Mouse (Mus musculus): ENCODE results near the gene Dag1. TPM values are rescaled to one million over a fixed set of nuclear protein-coding genes. Genes with fewer than 3 reads are reported as not detected.

Gene Dag1
- polyA plus RNA-seq, 1 experiment from 2014 or later: 62.7 TPM

DNA sequence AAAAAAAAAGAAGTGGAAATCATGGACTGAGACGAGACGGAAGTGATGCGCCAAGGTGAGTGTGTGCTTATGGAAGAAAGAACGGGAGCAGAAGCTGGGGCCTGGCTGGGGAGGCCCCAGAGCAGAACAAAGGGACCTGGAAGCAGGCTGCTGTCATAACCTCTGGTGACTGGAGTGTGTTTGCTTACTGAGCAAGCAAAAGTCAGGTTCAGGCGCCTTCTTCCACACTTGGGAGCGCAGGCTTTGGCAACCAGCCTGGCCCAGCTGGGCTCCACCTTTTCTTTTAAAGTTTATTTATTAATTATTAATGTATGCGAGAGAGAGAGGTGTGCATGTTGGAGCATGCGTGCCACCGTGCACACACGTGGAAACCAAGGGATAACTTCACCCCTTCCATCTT is 94.0 kb downstream of the Dag1 start:
- Histone ChIP-seq H3K27ac (no peak overlapping the region), H3K4me1 (no peaks in the 10 kb centered on the region), H3K4me3 (replicated peaks) (no peak overlapping the region), H3K36me3 (replicated peaks) (no peaks in the 10 kb centered on the region), H3K9ac (no peak overlapping the region), H3K9me3 (no peaks in the 10 kb centered on the region), H3K27me3 (no peaks in the 10 kb centered on the region), H3K4me2 (no peak overlapping the region)
- WGBS: 87% methylated on average over 10 of the region's 10 CpGs
- no peak for ATAC-seq (ENCODE audit: low FRiP score)

DNA sequence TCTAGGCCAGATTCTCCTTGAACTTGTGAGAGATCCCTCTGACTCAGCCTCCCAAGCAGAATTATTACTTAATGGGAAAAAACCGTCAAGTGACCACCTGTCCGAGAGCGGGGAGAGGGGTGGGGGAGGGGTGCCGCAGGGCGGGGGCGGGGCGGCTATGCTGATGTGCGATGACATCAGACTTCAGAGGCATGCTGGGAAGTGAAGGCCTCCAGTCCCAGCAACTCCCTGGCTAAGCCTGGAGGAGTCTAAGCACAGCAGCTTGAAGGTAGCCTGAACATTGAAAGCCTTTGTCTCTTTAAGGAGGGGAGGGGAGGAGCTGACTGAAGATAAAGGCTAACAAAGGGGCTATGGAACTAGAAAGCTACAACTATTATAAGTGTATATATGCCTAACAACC is 98.6 kb downstream of the Dag1 start:
- Histone ChIP-seq H3K9ac (no peak overlapping the region), H3K4me1 (no peaks in the 10 kb centered on the region)
- ATAC-seq (ENCODE audit: low FRiP score): no peak

DNA sequence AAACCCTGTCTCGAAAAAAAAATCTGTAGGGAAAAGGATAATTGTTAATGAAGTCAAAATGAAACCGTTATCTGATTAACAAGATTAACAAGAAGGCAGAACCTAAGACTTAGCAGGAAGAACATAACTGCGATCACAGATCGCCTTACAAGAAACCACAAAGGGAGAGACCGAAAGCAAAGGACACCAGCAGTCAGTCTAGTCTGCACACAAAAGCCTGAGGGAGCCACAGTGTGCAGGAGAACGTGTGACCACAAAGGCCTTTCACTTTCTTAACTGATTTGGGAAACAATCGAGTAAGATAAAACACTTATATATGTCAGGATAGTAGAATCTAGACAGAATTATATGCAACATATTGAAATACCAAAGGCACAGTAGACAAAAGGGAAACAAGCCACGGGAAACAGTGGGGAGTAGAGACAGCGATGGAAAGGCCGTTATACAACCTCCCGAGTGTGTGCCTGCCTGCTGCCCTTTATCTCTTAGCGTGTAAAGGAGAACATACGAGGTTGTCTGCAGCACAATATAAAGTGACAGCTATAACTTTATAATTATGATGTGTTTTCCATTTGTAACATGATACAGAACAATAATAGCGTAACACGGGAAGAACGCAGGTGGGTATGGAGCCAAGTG is 100.0 kb downstream of the Dag1 start:
- Histone ChIP-seq H3K4me2 (no peak overlapping the region), H3K4me1 (no peaks in the 10 kb centered on the region), H3K27ac (no peak overlapping the region), H3K36me3 (replicated peaks) (no peaks in the 10 kb centered on the region), H3K4me3 (replicated peaks) (no peak overlapping the region), H3K9ac (no peak overlapping the region), H3K9me3 (no peaks in the 10 kb centered on the region), H3K27me3 (no peaks in the 10 kb centered on the region)
- WGBS: 83% methylated on average over 16 of the region's 16 CpGs
- no peak for ATAC-seq (ENCODE audit: low FRiP score)

More for the DNA sequence above, 98.6 kb downstream of the Dag1 start:
- H3K4me2 ChIP-seq: no peak overlapping the region
- WGBS: 37% methylated on average over 8 of the region's 8 CpGs
- H3K4me3 ChIP-seq (replicated peaks): no peak overlapping the region
- no peaks in the 10 kb centered on the region for H3K9me3 ChIP-seq
- H3K27ac ChIP-seq: no peak overlapping the region
- H3K27me3 ChIP-seq: no peaks in the 10 kb centered on the region
- H3K36me3 ChIP-seq (replicated peaks): no peaks in the 10 kb centered on the region

DNA sequence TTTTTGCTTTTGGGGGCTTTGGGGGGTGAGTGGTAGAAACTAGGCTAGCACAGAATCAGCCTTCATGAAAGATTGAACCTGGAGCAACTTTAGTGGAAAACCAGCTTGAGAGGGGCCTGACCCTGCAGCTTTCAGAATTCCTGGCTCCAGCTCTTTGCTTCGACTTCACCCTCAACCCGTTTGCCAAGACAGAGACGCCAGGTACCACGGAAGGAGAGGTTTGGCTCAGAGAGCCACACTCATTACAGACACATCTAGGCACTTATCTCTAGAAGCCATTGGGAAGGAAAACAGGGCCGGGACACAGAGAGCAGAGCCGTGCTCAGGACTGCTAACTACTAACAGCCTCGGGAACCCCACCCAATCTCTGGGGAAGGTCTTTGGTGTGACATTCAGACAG is 105.9 kb downstream of the Dag1 start:
- Histone ChIP-seq H3K4me3 (replicated peaks) (no peak overlapping the region), H3K9me3 (no peaks in the 10 kb centered on the region), H3K27me3 (no peaks in the 10 kb centered on the region), H3K36me3 (replicated peaks) (no peaks in the 10 kb centered on the region), H3K27ac (no peak overlapping the region), H3K4me2 (no peak overlapping the region), H3K9ac (no peak overlapping the region), H3K4me1 (no peaks in the 10 kb centered on the region)
- ATAC-seq (ENCODE audit: low FRiP score): no peak
- WGBS: 84% methylated on average over 7 of the region's 7 CpGs

DNA sequence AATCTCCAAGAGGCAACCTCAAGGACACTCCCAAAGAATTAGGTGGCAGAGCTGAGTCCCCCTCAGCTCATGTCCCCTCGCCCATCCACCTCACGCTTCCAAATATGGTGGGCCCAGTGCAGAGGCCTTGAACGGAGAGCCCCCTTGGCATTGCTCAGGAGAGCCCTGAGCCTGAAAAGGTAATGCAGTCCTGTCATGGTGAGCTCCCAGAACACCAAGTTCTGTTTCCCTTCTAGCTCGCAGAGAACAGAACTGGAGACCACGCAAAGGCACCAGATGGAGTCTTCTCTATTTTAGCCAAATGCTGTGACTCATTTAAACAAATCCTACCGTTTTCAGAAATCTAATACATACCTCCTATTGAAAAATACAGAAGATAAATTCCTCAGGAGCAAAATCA is 106.3 kb downstream of the Dag1 start:
- no peaks in the 10 kb centered on the region for H3K36me3 ChIP-seq (replicated peaks)
- no peaks in the 10 kb centered on the region for H3K27me3 ChIP-seq
- no peak overlapping the region for H3K27ac ChIP-seq
- no peak overlapping the region for H3K4me3 ChIP-seq (replicated peaks)
- no peak overlapping the region for H3K4me2 ChIP-seq
- no peaks in the 10 kb centered on the region for H3K9me3 ChIP-seq
- 85% methylated on average over 6 of the region's 6 CpGs for WGBS
- ATAC-seq (ENCODE audit: low FRiP score): no peak
- no peaks in the 10 kb centered on the region for H3K4me1 ChIP-seq
- no peak overlapping the region for H3K9ac ChIP-seq

DNA sequence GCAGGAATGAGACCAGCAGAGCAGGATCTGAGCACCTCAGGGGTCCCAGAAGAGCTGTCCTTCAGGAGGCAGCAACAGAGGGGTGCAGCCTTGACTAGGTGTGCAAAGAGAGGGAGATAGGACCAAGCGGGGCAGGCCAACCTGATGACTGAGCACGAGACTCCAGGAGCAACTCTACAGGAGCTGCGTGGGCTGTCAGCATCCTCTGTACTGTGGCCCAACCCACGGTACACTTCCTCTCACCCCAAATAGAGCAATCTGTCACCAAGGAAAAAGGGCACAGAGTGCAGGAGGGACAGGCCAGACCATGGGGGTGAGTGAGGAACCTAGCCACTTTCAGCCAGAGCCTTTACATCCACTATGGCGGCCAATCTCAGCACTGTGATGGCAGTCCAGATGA is 107.0 kb downstream of the Dag1 start:
- WGBS: 90% methylated on average over 5 of the region's 5 CpGs
- H3K27me3 ChIP-seq: no peaks in the 10 kb centered on the region
- no peaks in the 10 kb centered on the region for H3K36me3 ChIP-seq (replicated peaks)
- H3K9me3 ChIP-seq: no peaks in the 10 kb centered on the region; the same call in 1 of the 2 replicates
- no peak overlapping the region for H3K4me3 ChIP-seq (replicated peaks)
- H3K4me1 ChIP-seq: no peaks in the 10 kb centered on the region
- no peak for ATAC-seq (ENCODE audit: low FRiP score)
- H3K27ac ChIP-seq: no peak overlapping the region
- H3K4me2 ChIP-seq: no peak overlapping the region
- H3K9ac ChIP-seq: no peak overlapping the region

DNA sequence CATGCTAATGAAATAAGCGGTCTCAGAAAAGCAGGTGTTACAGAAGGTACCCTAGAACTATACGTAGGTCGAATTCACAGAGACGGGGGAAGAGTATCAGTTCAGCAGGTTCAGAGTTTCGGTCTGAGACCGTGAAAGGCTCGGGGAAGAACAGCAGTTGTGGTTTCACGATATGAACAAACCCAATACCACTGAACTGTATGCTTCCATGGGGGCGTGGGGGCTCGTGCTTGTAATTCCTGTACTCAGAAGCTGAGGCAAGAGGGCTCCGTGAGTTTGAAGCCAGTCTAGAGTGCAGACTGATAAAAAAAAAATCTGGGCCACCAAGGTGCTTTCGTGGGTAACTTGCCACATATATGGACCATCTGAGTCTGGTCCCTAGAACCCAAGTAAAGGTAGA is 108.9 kb downstream of the Dag1 start:
- Histone ChIP-seq H3K4me2 (no peak overlapping the region), H3K27ac (no peak overlapping the region), H3K4me3 (replicated peaks) (no peak overlapping the region), H3K9me3 (no peaks in the 10 kb centered on the region; the same call in 1 of the 2 replicates), H3K9ac (no peak overlapping the region), H3K27me3 (no peaks in the 10 kb centered on the region), H3K36me3 (replicated peaks) (no peaks in the 10 kb centered on the region; the same call in 1 of the 2 replicates), H3K4me1 (0 out of 2 replicates have a peak, but pooled peaks cover 2% of the 10 kb centered on the region)
- no peak for ATAC-seq (ENCODE audit: low FRiP score)
- WGBS: 93% methylated on average over 12 of the region's 12 CpGs

Other genes starting within 250 kb of the Dag1 start
- 18.2 and 19.3 TPM in 2 replicates for gene Gmppb, start 214.7 kb downstream of the Dag1 start, polyA plus RNA-seq (2016; fragmentation: Nextera tagmentation; extraction: Ambion mirVana)
- gene Amigo3, start 210.8 kb downstream of the Dag1 start, polyA plus RNA-seq (2016; fragmentation: Nextera tagmentation; extraction: Ambion mirVana): 3.6 and 3.8 TPM in 2 replicates
- 0.27 and 0.41 TPM in 2 replicates for gene Mst1, start 183.5 kb downstream of the Dag1 start, polyA plus RNA-seq (2016; fragmentation: Nextera tagmentation; extraction: Ambion mirVana)
- gene Rnf123, start 180.6 kb downstream of the Dag1 start, polyA plus RNA-seq (2016; fragmentation: Nextera tagmentation; extraction: Ambion mirVana): 36.9 and 41.2 TPM in 2 replicates
- gene Apeh, start 169.4 kb downstream of the Dag1 start, polyA plus RNA-seq (2016; fragmentation: Nextera tagmentation; extraction: Ambion mirVana): 51.1 and 56.0 TPM in 2 replicates
- 3.6 and 3.9 TPM in 2 replicates for gene Bsn, start 73.6 kb downstream of the Dag1 start, polyA plus RNA-seq (2016; fragmentation: Nextera tagmentation; extraction: Ambion mirVana)
- gene Nicn1, start 26.5 kb upstream of the Dag1 start, polyA plus RNA-seq (2016; fragmentation: Nextera tagmentation; extraction: Ambion mirVana): 65.0 and 69.8 TPM in 2 replicates
- 17.7 and 22.4 TPM in 2 replicates for gene Amt, start 32.9 kb upstream of the Dag1 start, polyA plus RNA-seq (2016; fragmentation: Nextera tagmentation; extraction: Ambion mirVana)
- 331 and 341 TPM in 2 replicates for gene Rhoa, start 42.2 kb upstream of the Dag1 start, polyA plus RNA-seq (2016; fragmentation: Nextera tagmentation; extraction: Ambion mirVana)
- 30.5 and 30.7 TPM in 2 replicates for gene Tcta, start 42.2 kb upstream of the Dag1 start, polyA plus RNA-seq (2016; fragmentation: Nextera tagmentation; extraction: Ambion mirVana)
- gene Gpx1, start 74.9 kb upstream of the Dag1 start, polyA plus RNA-seq (2016; fragmentation: Nextera tagmentation; extraction: Ambion mirVana): 574 and 659 TPM in 2 replicates
- gene Usp4, start 83.9 kb upstream of the Dag1 start, polyA plus RNA-seq (2016; fragmentation: Nextera tagmentation; extraction: Ambion mirVana): 137 and 144 TPM in 2 replicates
- gene 1700102P08Rik, start 128.8 kb upstream of the Dag1 start, polyA plus RNA-seq (2016; fragmentation: Nextera tagmentation; extraction: Ambion mirVana): 1.8 and 1.9 TPM in 2 replicates
- gene Ccdc36, start 164.5 kb upstream of the Dag1 start, polyA plus RNA-seq (2016; fragmentation: Nextera tagmentation; extraction: Ambion mirVana): 1.1 and 1.4 TPM in 2 replicates
- not detected in 2 replicates for gene BC048562, start 172.5 kb upstream of the Dag1 start, polyA plus RNA-seq (2016; fragmentation: Nextera tagmentation; extraction: Ambion mirVana)
- gene Ccdc71, start 196.6 kb upstream of the Dag1 start, polyA plus RNA-seq (2016; fragmentation: Nextera tagmentation; extraction: Ambion mirVana): 44.1 and 49.0 TPM in 2 replicates
- 67.6 and 70.0 TPM in 2 replicates for gene Klhdc8b, start 197.6 kb upstream of the Dag1 start, polyA plus RNA-seq (2016; fragmentation: Nextera tagmentation; extraction: Ambion mirVana)
- gene Lamb2, start 215.8 kb upstream of the Dag1 start, polyA plus RNA-seq (2016; fragmentation: Nextera tagmentation; extraction: Ambion mirVana): 37.9 and 39.5 TPM in 2 replicates
- 101 and 103 TPM in 2 replicates for gene Usp19, start 226.6 kb upstream of the Dag1 start, polyA plus RNA-seq (2016; fragmentation: Nextera tagmentation; extraction: Ambion mirVana)
- gene Qars, start 243.7 kb upstream of the Dag1 start, polyA plus RNA-seq (2016; fragmentation: Nextera tagmentation; extraction: Ambion mirVana): 85.7 and 91.4 TPM in 2 replicates